Mouse (Mus musculus): Measurements from ENCODE around the gene Pld2. TPM values are rescaled to one million over a fixed set of nuclear protein-coding genes. Genes with fewer than 3 reads are reported as not detected.
"Not testable (repeated sequence)": the region's sequence is repeated elsewhere in the genome, so short reads cannot be mapped to it uniquely, and the experiment has no call there.

The Pld2 gene
- polyA plus RNA-seq, 1 experiment from 2014 or later, result 11.2 TPM

DNA sequence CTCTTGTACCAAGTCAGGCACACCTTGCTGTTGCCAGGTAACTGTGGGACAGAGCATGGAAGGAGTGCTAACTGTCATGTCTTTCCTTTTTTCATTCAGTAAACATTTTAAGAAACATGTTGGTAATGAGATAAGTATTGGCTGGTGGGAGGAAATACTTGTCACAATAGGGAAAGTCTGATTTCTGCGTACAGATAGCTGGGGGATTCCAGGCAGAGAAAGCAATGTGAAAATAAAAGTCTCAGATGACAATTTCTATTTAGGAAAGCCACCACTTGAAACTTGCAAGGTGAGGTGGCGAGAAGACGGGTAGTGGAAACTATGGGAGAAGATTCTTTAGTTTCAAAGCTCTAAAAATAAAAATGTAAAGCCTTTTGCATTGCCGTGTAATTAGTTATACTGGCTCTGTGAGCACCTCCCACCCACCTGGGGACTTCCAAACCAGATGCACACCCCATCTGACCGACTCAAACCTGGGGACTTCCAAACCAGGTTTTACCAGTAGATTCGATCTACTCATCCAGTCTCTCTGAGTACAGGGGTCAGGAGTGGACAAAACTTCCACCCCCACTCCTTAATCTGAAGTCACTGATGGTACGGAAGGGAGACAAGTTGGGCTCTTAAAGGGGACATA lies 27.0 kb upstream of the Pld2 start:
- Histone ChIP-seq H3K9ac (no peak overlapping the region), H3K36me3 (no peaks in the 10 kb centered on the region), H3K4me3 (no peak overlapping the region), H3K4me2 (no peak overlapping the region), H3K27ac (replicated peaks) (no peak overlapping the region), H3K9me3 (no peaks in the 10 kb centered on the region), H3K4me1 (peaks cover 9% of the 10 kb centered on the region; the same call in 1 of the 2 replicates), H3K27me3 (replicated peaks) (peaks cover 30% of the 10 kb centered on the region)
- no peak for ATAC-seq (ENCODE audit: extremely low read depth, insufficient number of reproducible peaks, low FRiP score, low TSS enrichment)
- 65% methylated on average over 7 of the region's 7 CpGs for WGBS

DNA sequence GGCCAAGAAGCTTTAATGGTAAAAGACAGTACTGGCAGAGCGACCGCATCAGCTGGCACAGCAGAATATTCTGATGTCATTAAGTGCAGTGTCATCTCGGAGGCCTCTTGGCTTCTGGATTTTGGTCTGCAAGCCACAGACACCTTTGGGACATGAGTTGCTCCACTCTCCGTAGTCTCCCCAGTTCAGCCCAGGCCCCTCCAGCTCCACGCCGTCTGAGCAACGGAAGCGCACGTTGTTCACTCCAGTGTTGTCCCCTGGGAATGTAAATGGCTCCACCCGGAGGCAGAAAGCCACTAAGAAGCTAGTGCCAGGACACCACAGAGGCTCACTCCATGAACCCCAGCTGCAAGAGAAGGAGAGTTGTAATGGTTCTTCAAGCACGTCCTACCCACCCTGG lies 26.3 kb upstream of the Pld2 start:
- H3K27me3 ChIP-seq (replicated peaks), result peaks cover 23% of the 10 kb centered on the region
- no peak overlapping the region for H3K4me3 ChIP-seq
- 54% methylated on average over 11 of the region's 11 CpGs for WGBS
- H3K4me1 ChIP-seq, result peaks cover 9% of the 10 kb centered on the region; the same call in 1 of the 2 replicates
- no peak overlapping the region for H3K4me2 ChIP-seq
- no peaks in the 10 kb centered on the region for H3K9me3 ChIP-seq
- no peaks in the 10 kb centered on the region for H3K36me3 ChIP-seq
- H3K27ac ChIP-seq (replicated peaks), result no peak overlapping the region
- H3K9ac ChIP-seq, result no peak overlapping the region
- no peak for ATAC-seq (ENCODE audit: extremely low read depth, insufficient number of reproducible peaks, low FRiP score, low TSS enrichment)

DNA sequence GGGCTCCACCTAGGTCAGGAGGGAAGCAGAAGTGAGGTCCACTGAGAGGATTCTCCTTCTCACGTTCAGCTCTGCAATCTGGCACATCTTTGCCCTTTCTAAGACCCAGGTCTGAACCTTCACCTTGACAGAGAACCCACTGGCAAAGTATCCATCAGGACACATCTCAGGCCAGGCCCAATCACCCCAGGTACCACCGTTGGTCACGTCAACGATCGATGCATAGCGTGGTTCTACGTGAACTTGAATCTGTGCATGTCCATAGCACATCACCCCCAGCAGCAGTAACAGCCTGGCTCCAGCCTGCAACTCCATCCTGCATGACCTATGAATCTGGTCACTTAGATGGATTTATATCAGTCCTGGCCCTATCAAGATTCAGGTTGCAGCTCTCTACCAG lies 25.6 kb upstream of the Pld2 start, which contains the start of gene Vmo1:
Gene Vmo1 (minus strand): TSS at position 329 of the 400 bp plus-strand sequence.
- H3K4me3 ChIP-seq, result no peak within 1 kb of the TSS
- no peaks in the 10 kb centered on the region for H3K36me3 ChIP-seq
- ATAC-seq (ENCODE audit: extremely low read depth, insufficient number of reproducible peaks, low FRiP score, low TSS enrichment), result no peak
- peaks cover 21% of the 10 kb centered on the region for H3K27me3 ChIP-seq (replicated peaks)
- peaks cover 9% of the 10 kb centered on the region for H3K4me1 ChIP-seq
- WGBS, result 83% methylated on average over 7 of the region's 7 CpGs
- no peak within 1 kb of the TSS for H3K27ac ChIP-seq (replicated peaks)
- H3K9ac ChIP-seq, result no peak within 1 kb of the TSS; the same call in 1 of the 2 replicates
- H3K9me3 ChIP-seq, result no peaks in the 10 kb centered on the region
- H3K4me2 ChIP-seq, result no peak within 1 kb of the TSS

DNA sequence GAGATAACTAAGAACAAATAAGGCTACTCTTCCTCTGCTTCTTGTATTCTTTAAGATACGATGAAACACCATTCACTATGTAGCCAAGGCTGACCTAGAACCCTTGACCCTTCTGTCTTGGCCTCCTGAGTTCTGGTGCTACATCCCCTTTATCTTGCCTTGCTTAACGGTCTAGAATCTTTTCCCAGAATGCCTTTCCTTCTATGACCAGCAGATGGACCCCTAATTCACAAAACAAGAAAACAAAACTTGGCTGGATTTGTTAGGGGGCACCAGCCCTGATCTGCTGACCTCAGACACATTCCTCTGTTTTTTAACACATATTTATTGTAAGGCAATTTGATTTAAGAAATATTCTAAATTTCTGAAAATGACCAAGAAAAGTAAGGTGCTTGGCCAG lies 23.5 kb upstream of the Pld2 start:
- no peak overlapping the region for H3K4me2 ChIP-seq
- WGBS, result 17% methylated on average over 2 of the region's 2 CpGs
- peaks cover 15% of the 10 kb centered on the region for H3K4me1 ChIP-seq
- H3K36me3 ChIP-seq, result no peaks in the 10 kb centered on the region
- ATAC-seq (ENCODE audit: extremely low read depth, insufficient number of reproducible peaks, low FRiP score, low TSS enrichment), result no peak
- no peak overlapping the region for H3K27ac ChIP-seq (replicated peaks)
- H3K9me3 ChIP-seq, result no peaks in the 10 kb centered on the region
- H3K27me3 ChIP-seq (replicated peaks), result 0 out of 2 replicates have a peak, but pooled peaks cover 12% of the 10 kb centered on the region
- H3K4me3 ChIP-seq, result no peak overlapping the region
- H3K9ac ChIP-seq, result no peak overlapping the region

DNA sequence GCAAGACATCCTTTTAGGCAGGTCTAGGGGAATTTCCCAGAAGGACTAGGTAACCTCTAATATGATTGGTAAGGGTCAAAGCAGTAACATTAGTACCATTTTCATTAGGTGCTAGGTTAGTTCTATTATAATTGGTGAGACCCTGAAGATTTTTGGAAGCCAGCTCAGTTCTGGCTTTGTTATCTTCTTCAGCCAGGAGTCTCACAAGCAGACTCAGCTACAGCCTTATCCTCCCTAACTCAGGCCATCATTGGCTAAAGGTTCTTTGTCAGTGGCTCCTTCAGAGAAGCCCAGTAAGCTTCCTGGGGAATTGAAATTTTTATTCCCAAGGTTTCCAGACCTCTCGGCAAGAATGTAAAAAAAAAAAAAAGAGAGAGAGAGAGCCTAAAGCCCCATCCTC lies 21.4 kb upstream of the Pld2 start:
- no peak overlapping the region for H3K27ac ChIP-seq (replicated peaks)

DNA sequence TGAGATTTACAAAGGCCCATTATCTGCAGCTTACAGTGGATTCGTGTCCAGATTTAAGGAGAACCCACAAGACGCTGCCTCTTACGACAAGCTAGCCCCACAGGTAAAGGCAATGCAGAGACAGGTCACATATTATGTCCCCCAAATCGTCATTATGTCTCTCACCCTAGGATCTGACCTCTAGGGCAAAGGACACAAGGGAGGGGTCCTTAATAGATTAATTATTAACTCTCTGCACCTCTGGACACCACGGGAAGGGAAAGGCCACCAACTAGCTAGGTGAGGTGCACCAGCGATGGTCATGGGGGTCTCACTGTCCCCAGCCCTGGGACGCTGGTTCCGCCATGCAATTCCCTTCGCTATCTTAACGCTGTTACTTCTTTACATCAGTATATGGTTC lies 20.9 kb upstream of the Pld2 start, which contains the start of gene Gltpd2:
Gene Gltpd2 (plus strand): TSS at position 274 of the 400 bp plus-strand sequence.
- ATAC-seq (ENCODE audit: extremely low read depth, insufficient number of reproducible peaks, low FRiP score, low TSS enrichment), result no peak
- H3K4me1 ChIP-seq, result peaks cover 15% of the 10 kb centered on the region
- H3K27me3 ChIP-seq (replicated peaks), result 0 out of 2 replicates have a peak, but pooled peaks cover 12% of the 10 kb centered on the region
- peak within 1 kb of the TSS; percentile 52 for H3K4me3 ChIP-seq
- peak within 1 kb of the TSS; percentile 82 for H3K9ac ChIP-seq
- no peaks in the 10 kb centered on the region for H3K36me3 ChIP-seq
- H3K9me3 ChIP-seq, result no peaks in the 10 kb centered on the region
- 80% methylated on average over 10 of the region's 10 CpGs for WGBS
- peak within 1 kb of the TSS; percentile 58 for H3K27ac ChIP-seq (replicated peaks)
- peak within 1 kb of the TSS; percentile 74 for H3K4me2 ChIP-seq

More for the DNA sequence above, 21.4 kb upstream of the Pld2 start:
- 68% methylated on average over 1 of the region's 1 CpGs for WGBS
- Histone ChIP-seq H3K27me3 (replicated peaks) (0 out of 2 replicates have a peak, but pooled peaks cover 12% of the 10 kb centered on the region), H3K4me3 (no peak overlapping the region), H3K9ac (no peak overlapping the region), H3K4me1 (peaks cover 15% of the 10 kb centered on the region), H3K9me3 (no peaks in the 10 kb centered on the region), H3K36me3 (no peaks in the 10 kb centered on the region), H3K4me2 (no peak overlapping the region)
- ATAC-seq (ENCODE audit: extremely low read depth, insufficient number of reproducible peaks, low FRiP score, low TSS enrichment), result no peak

DNA sequence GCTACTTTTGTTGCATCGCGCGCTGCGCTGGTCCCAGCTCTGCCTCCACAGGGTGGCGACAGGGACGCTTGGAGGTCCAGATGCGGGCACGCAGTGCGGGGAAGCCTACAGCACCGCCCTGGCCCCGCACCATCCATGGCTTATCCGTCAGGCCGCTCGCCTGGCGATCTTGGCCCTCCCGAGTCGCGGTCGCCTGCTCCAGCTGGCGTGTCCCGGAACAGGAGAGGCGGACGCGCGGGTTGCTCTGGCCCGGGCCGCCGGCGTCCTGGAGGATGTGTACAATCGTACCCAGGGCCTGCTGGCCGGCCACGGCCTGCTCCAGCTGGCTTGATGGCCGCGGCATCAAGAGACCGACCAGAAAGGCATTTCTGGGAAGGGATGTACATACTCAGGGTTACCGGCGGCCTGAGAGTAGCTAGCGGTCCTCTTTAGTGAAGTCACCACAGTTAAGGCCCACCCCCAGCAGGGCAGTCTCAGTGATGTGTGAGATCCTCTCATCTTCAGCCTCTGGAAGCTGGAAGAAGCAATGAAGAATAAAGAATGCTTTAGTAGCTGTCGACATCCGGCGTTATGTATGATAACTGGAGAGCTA lies 19.6 kb upstream of the Pld2 start:
- H3K4me2 ChIP-seq, result peak overlapping the region; percentile 74
- H3K27me3 ChIP-seq (replicated peaks), result 0 out of 2 replicates have a peak, but pooled peaks cover 12% of the 10 kb centered on the region
- no peaks in the 10 kb centered on the region for H3K9me3 ChIP-seq
- peaks cover 19% of the 10 kb centered on the region for H3K4me1 ChIP-seq
- no peaks in the 10 kb centered on the region for H3K36me3 ChIP-seq
- 8% methylated on average over 41 of the region's 41 CpGs for WGBS
- no peak for ATAC-seq (ENCODE audit: extremely low read depth, insufficient number of reproducible peaks, low FRiP score, low TSS enrichment)
- H3K27ac ChIP-seq (replicated peaks), result peak overlapping the region; percentile 58
- peak overlapping the region; percentile 82 for H3K9ac ChIP-seq
- H3K4me3 ChIP-seq, result peak overlapping the region; percentile 52

DNA sequence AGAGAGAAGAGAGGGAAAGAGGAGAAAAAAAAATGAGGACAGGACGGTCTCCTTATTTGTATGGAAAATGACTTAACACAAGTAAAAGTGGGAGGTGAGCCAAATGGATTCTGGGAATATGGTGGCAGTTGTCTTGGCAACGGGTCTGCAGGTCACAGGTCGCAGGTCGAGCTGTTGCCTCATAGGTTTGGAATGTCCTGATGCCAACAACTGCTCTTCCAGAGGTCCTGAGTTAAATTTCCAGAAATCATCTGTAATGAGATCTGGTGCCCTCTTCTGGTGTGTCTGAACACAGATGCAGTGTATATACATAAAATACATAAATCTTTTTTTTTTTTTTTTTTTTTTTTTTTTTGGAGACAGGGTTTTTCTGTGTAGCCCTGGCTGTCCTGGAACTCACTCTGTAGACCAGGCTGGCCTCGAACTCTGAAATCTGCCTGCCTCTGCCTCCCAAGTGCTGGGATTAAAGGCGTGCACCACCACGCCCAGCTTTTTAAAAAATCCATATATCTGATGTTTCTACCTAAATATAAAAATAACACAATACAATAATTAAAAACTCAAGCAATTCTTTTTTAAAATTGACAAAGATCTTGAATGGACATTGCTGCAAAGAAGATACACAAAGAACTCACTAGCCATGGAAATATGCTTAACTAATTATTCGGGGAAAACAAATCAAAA lies 16.4 kb upstream of the Pld2 start:
- Histone ChIP-seq H3K36me3 (peaks cover 24% of the 10 kb centered on the region), H3K4me1 (peaks cover 29% of the 10 kb centered on the region), H3K27me3 (replicated peaks) (0 out of 2 replicates have a peak, but pooled peaks cover 12% of the 10 kb centered on the region)
- not testable (repeated sequence) for H3K27ac ChIP-seq (replicated peaks); H3K4me3 ChIP-seq; ATAC-seq (ENCODE audit: extremely low read depth, insufficient number of reproducible peaks, low FRiP score, low TSS enrichment); H3K4me2 ChIP-seq; H3K9me3 ChIP-seq; H3K9ac ChIP-seq
- 85% methylated on average over 8 of the region's 8 CpGs for WGBS

DNA sequence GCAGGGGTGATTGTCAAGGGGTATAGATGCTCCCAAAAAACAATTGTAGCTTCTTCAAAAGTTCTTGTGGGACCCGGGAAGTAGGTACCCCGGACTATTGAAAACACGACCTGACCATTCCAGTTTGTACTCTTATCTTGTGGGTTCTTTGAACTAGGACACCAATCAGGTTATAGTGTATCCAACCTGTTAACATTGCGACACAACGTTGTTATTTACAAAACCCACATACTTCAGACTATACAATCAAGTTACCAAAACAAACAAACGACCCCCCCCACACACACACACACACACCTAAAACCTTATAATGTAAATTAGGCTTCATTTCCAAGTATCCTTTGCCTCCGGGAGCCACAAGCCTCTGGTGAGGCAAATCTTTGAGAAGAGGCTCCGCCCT lies 15.1 kb upstream of the Pld2 start:
- peaks cover 34% of the 10 kb centered on the region for H3K36me3 ChIP-seq
- peak overlapping the region; percentile 74 for H3K9ac ChIP-seq
- H3K27me3 ChIP-seq (replicated peaks), result 0 out of 2 replicates have a peak, but pooled peaks cover 2% of the 10 kb centered on the region
- H3K4me1 ChIP-seq, result peaks cover 25% of the 10 kb centered on the region
- ATAC-seq (ENCODE audit: extremely low read depth, insufficient number of reproducible peaks, low FRiP score, low TSS enrichment), result no peak; the same call in 1 of the 2 replicates
- 3% methylated on average over 8 of the region's 8 CpGs for WGBS
- H3K27ac ChIP-seq (replicated peaks), result no peak overlapping the region
- H3K4me3 ChIP-seq, result peak overlapping the region; percentile 65
- peak overlapping the region; percentile 83 for H3K4me2 ChIP-seq
- H3K9me3 ChIP-seq, result no peaks in the 10 kb centered on the region

DNA sequence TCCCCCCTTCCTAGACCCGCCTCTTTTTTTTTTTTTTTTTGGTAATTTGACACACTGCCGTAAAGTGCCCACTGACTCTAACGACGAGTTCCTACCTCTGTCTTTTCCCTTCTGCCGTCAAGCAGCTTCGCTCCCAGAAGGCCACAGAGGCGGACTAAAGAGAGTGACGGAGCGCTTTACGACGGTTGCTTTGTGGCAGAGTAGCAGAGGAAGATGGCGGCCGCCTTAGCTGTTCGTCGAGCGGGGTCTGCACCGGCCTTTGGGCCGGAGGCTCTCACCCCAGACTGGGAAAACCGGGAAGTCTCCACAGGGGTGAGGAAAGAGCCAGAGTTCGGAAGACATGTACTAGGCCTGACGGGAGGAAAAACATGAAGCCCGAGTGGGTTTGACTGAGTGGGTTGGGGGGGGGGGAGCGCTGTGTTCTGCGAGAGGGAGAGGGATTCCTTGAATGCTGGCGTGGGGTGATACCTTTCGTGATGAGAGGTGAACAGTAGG lies 14.6 kb upstream of the Pld2 start, which contains the start of gene Psmb6:
Gene Psmb6 (plus strand): TSS at position 184 of the 495 bp plus-strand sequence.
- Histone ChIP-seq H3K27me3 (replicated peaks) (no peaks in the 10 kb centered on the region), H3K9me3 (no peaks in the 10 kb centered on the region), H3K4me1 (peaks cover 20% of the 10 kb centered on the region), H3K4me2 (peak within 1 kb of the TSS; percentile 83), H3K36me3 (peaks cover 35% of the 10 kb centered on the region), H3K4me3 (peak within 1 kb of the TSS; percentile 65), H3K9ac (peak within 1 kb of the TSS; percentile 84), H3K27ac (replicated peaks) (no peak within 1 kb of the TSS)
- WGBS, result under 1% methylated on average over 25 of the region's 26 CpGs
- peak; percentile 88 for ATAC-seq (ENCODE audit: extremely low read depth, insufficient number of reproducible peaks, low FRiP score, low TSS enrichment)

DNA sequence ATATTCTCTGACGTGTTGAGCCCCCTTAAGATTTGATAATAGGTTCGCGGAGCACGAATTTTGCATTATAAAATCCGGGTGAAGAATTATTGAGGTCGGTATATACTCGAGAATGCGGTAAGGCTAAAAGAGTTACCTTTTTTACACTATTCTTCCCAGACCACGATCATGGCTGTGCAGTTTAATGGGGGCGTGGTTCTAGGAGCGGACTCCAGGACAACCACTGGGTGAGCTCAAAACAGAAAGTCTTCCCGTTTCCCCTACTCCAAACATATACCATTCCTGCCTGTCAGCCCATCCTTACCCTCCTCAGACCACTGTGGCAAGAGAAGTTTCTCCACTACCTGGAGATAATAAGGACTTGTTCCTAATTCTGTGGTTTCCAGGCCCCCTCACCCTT lies 14.1 kb upstream of the Pld2 start:
- H3K27me3 ChIP-seq (replicated peaks), result no peaks in the 10 kb centered on the region
- no peak overlapping the region for H3K27ac ChIP-seq (replicated peaks)
- peaks cover 15% of the 10 kb centered on the region for H3K4me1 ChIP-seq
- H3K4me2 ChIP-seq, result peak overlapping the region; percentile 83
- ATAC-seq (ENCODE audit: extremely low read depth, insufficient number of reproducible peaks, low FRiP score, low TSS enrichment), result no peak; the same call in 1 of the 2 replicates
- peak overlapping the region; percentile 84 for H3K9ac ChIP-seq
- peaks cover 35% of the 10 kb centered on the region for H3K36me3 ChIP-seq
- 1% methylated on average over 12 of the region's 12 CpGs for WGBS
- H3K4me3 ChIP-seq, result peak overlapping the region; percentile 65
- no peaks in the 10 kb centered on the region for H3K9me3 ChIP-seq
